Mouse (Mus musculus): ENCODE data around the gene Gstm6.
A peak's percentile ranks its signal among the peaks of the same experiment; 100 is the strongest.

The Gstm6 gene

GRCm38 (mm10) chr3:107941261-107941660 is 2.3 kb downstream of the Gstm6 start:
- no peak for DNase-seq (ENCODE audit: low read depth, low spot score)

- no peak for DNase-seq (ENCODE audit: low read depth, low spot score)
These were observed 3.0 kb downstream of the Gstm6 start for GRCm38 (mm10) chr3:107940524-107940923.

GRCm38 (mm10) chr3:107939830-107940229 is 3.7 kb downstream of the Gstm6 start:
- DNase-seq (ENCODE audit: low read depth, low spot score): no peak

- DNase-seq (ENCODE audit: low read depth, low spot score): peak; percentile 54
These were observed 4.1 kb downstream of the Gstm6 start for GRCm38 (mm10) chr3:107939403-107939802.

GRCm38 (mm10) chr3:107935888-107936287 is 7.7 kb downstream of the Gstm6 start:
- DNase-seq (ENCODE audit: low read depth, low spot score): no peak

- DNase-seq (ENCODE audit: low read depth, low spot score): no peak
These were observed 8.3 kb downstream of the Gstm6 start for GRCm38 (mm10) chr3:107935268-107935667.

GRCm38 (mm10) chr3:107932128-107932527 is 11.4 kb downstream of the Gstm6 start:
- DNase-seq (ENCODE audit: low read depth, low spot score): no peak

- no peak for DNase-seq (ENCODE audit: low read depth, low spot score)
These were observed 11.9 kb downstream of the Gstm6 start, which contains the start of gene Gstm7 for GRCm38 (mm10) chr3:107931670-107932069. TSS of gene Gstm7 (minus strand) at chr3:107931817.

- DNase-seq (ENCODE audit: low read depth, low spot score): no peak
These were observed 12.4 kb downstream of the Gstm6 start for GRCm38 (mm10) chr3:107931134-107931533.

GRCm38 (mm10) chr3:107929731-107930130 is 13.8 kb downstream of the Gstm6 start:
- DNase-seq (ENCODE audit: low read depth, low spot score): no peak

GRCm38 (mm10) chr3:107929243-107929642 is 14.3 kb downstream of the Gstm6 start:
- no peak for DNase-seq (ENCODE audit: low read depth, low spot score)

GRCm38 (mm10) chr3:107928691-107929090 is 14.9 kb downstream of the Gstm6 start:
- no peak for DNase-seq (ENCODE audit: low read depth, low spot score)

GRCm38 (mm10) chr3:107927841-107928240 is 15.7 kb downstream of the Gstm6 start:
- DNase-seq (ENCODE audit: low read depth, low spot score): no peak

- DNase-seq (ENCODE audit: low read depth, low spot score): no peak
These were observed 18.2 kb downstream of the Gstm6 start for GRCm38 (mm10) chr3:107925335-107925734.

- DNase-seq (ENCODE audit: low read depth, low spot score): no peak
These were observed 23.2 kb downstream of the Gstm6 start for GRCm38 (mm10) chr3:107920348-107920747.

GRCm38 (mm10) chr3:107917783-107918408 is 25.7 kb downstream of the Gstm6 start:
- peak; percentile 67 for DNase-seq (ENCODE audit: low read depth, low spot score)

- DNase-seq (ENCODE audit: low read depth, low spot score): peak; percentile 33
These were observed 26.5 kb downstream of the Gstm6 start for GRCm38 (mm10) chr3:107917097-107917496.

- no peak for DNase-seq (ENCODE audit: low read depth, low spot score)
These were observed 26.9 kb downstream of the Gstm6 start for GRCm38 (mm10) chr3:107916674-107917073.

- no peak for DNase-seq (ENCODE audit: low read depth, low spot score)
These were observed 37.6 kb downstream of the Gstm6 start for GRCm38 (mm10) chr3:107905942-107906341.

- DNase-seq (ENCODE audit: low read depth, low spot score): no peak
These were observed 42.4 kb downstream of the Gstm6 start for GRCm38 (mm10) chr3:107900955-107901673.

- no peak for DNase-seq (ENCODE audit: low read depth, low spot score)
These were observed 44.9 kb downstream of the Gstm6 start for GRCm38 (mm10) chr3:107898691-107899090.

GRCm38 (mm10) chr3:107895720-107896569 is 47.6 kb downstream of the Gstm6 start, which contains the start of gene Gstm5:
TSS of gene Gstm5 (plus strand) at chr3:107895821.
- DNase-seq (ENCODE audit: low read depth, low spot score): no peak
